Mouse (Mus musculus) liver, postnatal 0 days (tissue): ENCODE results near the gene Ccdc189. TPM values are rescaled to one million over a fixed set of nuclear protein-coding genes. Genes with fewer than 3 reads are reported as not detected.
"Not testable (repeated sequence)": the region's sequence is repeated elsewhere in the genome, so short reads cannot be mapped to it uniquely, and the experiment has no call there.

Source experiments
- ATAC-seq: fragments of 200-750 bp; cut with Nextera tagmentation; 2 replicates; pipeline ENCODE4 v1.8.0; 2017; ENCODE audit warnings: mild to moderate bottlenecking, moderate library complexity
- DNase-seq: peaks from one replicate; pipeline ENCODE4 v3.0.0-alpha.2; 2016
- H3K27ac ChIP-seq: fragments of 300-500 bp; sonication (generic); 2 replicates; pipeline ENCODE4 v1.5.1; 2014; ENCODE audit warnings: antibody characterized with exemption, moderate library complexity, mild to moderate bottlenecking, low read depth
- H3K27me3 ChIP-seq: fragments of 300-500 bp; sonication (generic); 2 replicates; pipeline ENCODE4 v1.6.1; 2014; ENCODE audit warnings: low read length, control low read depth, mixed read lengths; ENCODE audit not compliant: insufficient read depth
- H3K36me3 ChIP-seq: fragments of 300-500 bp; sonication (generic); replicated peaks from 2 replicates; pipeline ENCODE4 v1.6.1; 2014; ENCODE audit warnings: mild to moderate bottlenecking, control low read depth, low read length, moderate library complexity, mixed read lengths; ENCODE audit not compliant: insufficient read depth
- H3K4me1 ChIP-seq: fragments of 300-500 bp; sonication (generic); 2 replicates; pipeline ENCODE4 v1.6.1; 2014; ENCODE audit warnings: antibody characterized with exemption, mild to moderate bottlenecking, control low read depth; ENCODE audit not compliant: insufficient read depth
- H3K4me2 ChIP-seq: fragments of 300-500 bp; sonication (generic); 2 replicates; pipeline ENCODE4 v1.6.1; 2014; ENCODE audit warnings: low read depth, mild to moderate bottlenecking, low read length, moderate library complexity, mixed read lengths
- H3K4me3 ChIP-seq: fragments of 300-500 bp; sonication (generic); 2 replicates; pipeline ENCODE4 v1.5.1; 2014; ENCODE audit warnings: low read depth, low read length
- H3K9ac ChIP-seq: fragments of 300-500 bp; sonication (generic); replicated peaks from 2 replicates; pipeline ENCODE4 v1.6.1; 2014; ENCODE audit warnings: mild to moderate bottlenecking, moderate library complexity
- H3K9me3 ChIP-seq: fragments of 300-500 bp; sonication (generic); 2 replicates; pipeline ENCODE4 v1.6.1; 2016; ENCODE audit warnings: mild to moderate bottlenecking, control low read depth, low read length, mixed read lengths
- CTCF ChIP-seq: sonication (generic); IDR thresholded peaks from 2 replicates; pipeline ENCODE4 v1.5.1; 2016; ENCODE audit warnings: antibody characterized with exemption, low read depth
- EP300 ChIP-seq: IDR thresholded peaks from 2 replicates; pipeline ENCODE4 v1.6.1; 2016; ENCODE audit warnings: antibody characterized with exemption, low read depth, mild to moderate bottlenecking
- WGBS: fragments of 180-500 bp; shearing (Covaris S2); extraction: QIAGEN DNeasy Blood & Tissue Kit; methylation state at CpG from one replicate; pipeline ENCODE4 v1.1.7; 2014; ENCODE audit not compliant: insufficient replicate concordance; 5-methylcytosine and 5-hydroxymethylcytosine counted together
- polyA plus RNA-seq: library from polyadenylated mRNA; unstranded; fragments of >200 nt; fragmentation: Nextera tagmentation; extraction: Ambion mirVana; gene quantifications from 2 replicates; pipeline ENCODE4 v1.2.1, GENCODE M21; 2015

Ccdc189 gene
- polyA plus RNA-seq = 4.4 and 4.7 TPM in 2 replicates

- WGBS = 2% methylated on average over 50 of the region's 50 CpGs
- TF ChIP-seq CTCF = no peak
- no peak; the same call in 1 of the 2 replicates for TF ChIP-seq EP300
- Histone ChIP-seq H3K4me1 (peaks cover 16% of the 10 kb centered on the region), H3K9me3 (no peaks in the 10 kb centered on the region), H3K27ac (peak within 1 kb of the TSS; percentile 73), H3K27me3 (no peaks in the 10 kb centered on the region), H3K36me3 (peaks cover 42% of the 10 kb centered on the region), H3K4me3 (peak within 1 kb of the TSS; percentile 99), H3K4me2 (peak within 1 kb of the TSS; percentile 90), H3K9ac (peak within 1 kb of the TSS; percentile 94)
- DNase-seq = peak; percentile 94
- ATAC-seq = peak; percentile 94
These were observed at the start of gene Ccdc189, which contains the start of gene Rnf40 for GRCm38 (mm10) chr7:127588011-127588871. TSS of gene Ccdc189 (minus strand) at chr7:127588595. TSS of gene Rnf40 (plus strand) at chr7:127588767.

GRCm38 (mm10) chr7:127636963-127637362, 48.6 kb upstream of the Ccdc189 start:
- Histone ChIP-seq H3K4me2 (peak overlapping the region; percentile 68), H3K9ac (peak overlapping the region; percentile 40; the same call in 1 of the 2 replicates), H3K36me3 (no peaks in the 10 kb centered on the region), H3K4me1 (no peaks in the 10 kb centered on the region), H3K27ac (no peak overlapping the region), H3K27me3 (peaks cover 15% of the 10 kb centered on the region; the same call in 1 of the 2 replicates), H3K4me3 (peak overlapping the region; percentile 44), H3K9me3 (no peaks in the 10 kb centered on the region)
- TF ChIP-seq EP300 (no peak), CTCF (no peak)
- DNase-seq (peak; percentile 78), ATAC-seq (peak; percentile 85)
- WGBS = 4% methylated on average over 27 of the region's 27 CpGs

GRCm38 (mm10) chr7:127631416-127631815, 43.0 kb upstream of the Ccdc189 start:
- H3K9ac ChIP-seq = no peak overlapping the region
- H3K4me3 ChIP-seq = no peak overlapping the region
- H3K4me2 ChIP-seq = no peak overlapping the region
- WGBS = 84% methylated on average over 4 of the region's 4 CpGs
- H3K27me3 ChIP-seq = peaks cover 7% of the 10 kb centered on the region; the same call in 1 of the 2 replicates
- H3K27ac ChIP-seq = no peak overlapping the region
- TF ChIP-seq EP300 (no peak), CTCF (no peak)
- H3K36me3 ChIP-seq = no peaks in the 10 kb centered on the region
- H3K4me1 ChIP-seq = peaks cover 8% of the 10 kb centered on the region
- no peak for DNase-seq
- no peak for ATAC-seq
- no peaks in the 10 kb centered on the region for H3K9me3 ChIP-seq

- TF ChIP-seq EP300 (no peak), CTCF (no peak)
- WGBS = 76% methylated on average over 4 of the region's 5 CpGs
These were observed 40.3 kb upstream of the Ccdc189 start for GRCm38 (mm10) chr7:127628646-127629045.

GRCm38 (mm10) chr7:127626471-127626870, 38.1 kb upstream of the Ccdc189 start:
- H3K4me3 ChIP-seq = peak overlapping the region; percentile 20
- peak; percentile 100 for ATAC-seq
- TF ChIP-seq EP300 (peak; percentile 95), CTCF (no peak)
- peak overlapping the region; percentile 53 for H3K4me2 ChIP-seq
- DNase-seq = peak; percentile 44
- peaks cover 12% of the 10 kb centered on the region for H3K4me1 ChIP-seq
- H3K9me3 ChIP-seq = no peaks in the 10 kb centered on the region
- no peaks in the 10 kb centered on the region for H3K36me3 ChIP-seq
- no peak overlapping the region for H3K9ac ChIP-seq
- 57% methylated on average over 4 of the region's 4 CpGs for WGBS
- H3K27me3 ChIP-seq = no peaks in the 10 kb centered on the region
- H3K27ac ChIP-seq = peak overlapping the region; percentile 44; the same call in 1 of the 2 replicates

More at GRCm38 (mm10) chr7:127628646-127629045, 40.3 kb upstream of the Ccdc189 start:
- Histone ChIP-seq H3K4me1 (peaks cover 12% of the 10 kb centered on the region), H3K4me2 (no peak overlapping the region), H3K9ac (no peak overlapping the region), H3K9me3 (no peaks in the 10 kb centered on the region), H3K27me3 (no peaks in the 10 kb centered on the region), H3K4me3 (no peak overlapping the region), H3K27ac (no peak overlapping the region), H3K36me3 (no peaks in the 10 kb centered on the region)
- ATAC-seq (no peak), DNase-seq (no peak)

GRCm38 (mm10) chr7:127626039-127626438, 37.6 kb upstream of the Ccdc189 start:
- peak overlapping the region; percentile 20 for H3K4me3 ChIP-seq
- H3K27me3 ChIP-seq = no peaks in the 10 kb centered on the region
- H3K9me3 ChIP-seq = no peaks in the 10 kb centered on the region
- H3K36me3 ChIP-seq = no peaks in the 10 kb centered on the region
- no peak for TF ChIP-seq EP300
- TF ChIP-seq CTCF = no peak
- WGBS = 93% methylated on average over 7 of the region's 7 CpGs
- DNase-seq (no peak), ATAC-seq (peak; percentile 38)
- H3K27ac ChIP-seq = peak overlapping the region; percentile 44; the same call in 1 of the 2 replicates
- H3K4me2 ChIP-seq = peak overlapping the region; percentile 53
- peaks cover 12% of the 10 kb centered on the region for H3K4me1 ChIP-seq
- H3K9ac ChIP-seq = no peak overlapping the region

GRCm38 (mm10) chr7:127618402-127618801, 30.0 kb upstream of the Ccdc189 start:
- 88% methylated on average over 6 of the region's 8 CpGs for WGBS
- H3K36me3 ChIP-seq, H3K9ac ChIP-seq, ATAC-seq, H3K4me3 ChIP-seq, DNase-seq, H3K4me2 ChIP-seq, H3K9me3 ChIP-seq, H3K27me3 ChIP-seq, H3K4me1 ChIP-seq, H3K27ac ChIP-seq: not testable (repeated sequence)
